Mouse (Mus musculus) forebrain, embryonic 11.5 days (tissue): ENCODE results near the gene Tm9sf4. TPM values are rescaled to one million over a fixed set of nuclear protein-coding genes. Genes with fewer than 3 reads are reported as not detected.

Source experiments
- ATAC-seq: fragments of 200-750 bp; cut with Nextera tagmentation; replicated peaks from 2 replicates; pipeline ENCODE4 v1.8.0; 2017; ENCODE audit warnings: moderate TSS enrichment; ENCODE audit not compliant: low FRiP score
- DNase-seq: peaks from one replicate; pipeline ENCODE4 v3.0.0-alpha.2; 2017; ENCODE audit warnings: low spot score
- H3K27ac ChIP-seq: fragments of 300-500 bp; sonication (generic); 2 replicates; pipeline ENCODE4 v1.5.1; 2014; ENCODE audit warnings: low read depth, low read length
- H3K27me3 ChIP-seq: fragments of 300-500 bp; sonication (generic); 2 replicates; pipeline ENCODE4 v1.6.1; 2014; ENCODE audit warnings: mild to moderate bottlenecking, low read length, mixed read lengths; ENCODE audit not compliant: control insufficient read depth, insufficient read depth
- H3K36me3 ChIP-seq: fragments of 300-500 bp; sonication (generic); 2 replicates; pipeline ENCODE4 v1.6.1; 2014; ENCODE audit warnings: mild to moderate bottlenecking, low read length, moderate library complexity, mixed read lengths; ENCODE audit not compliant: control insufficient read depth, insufficient read depth
- H3K4me1 ChIP-seq: fragments of 300-500 bp; sonication (generic); replicated peaks from 2 replicates; pipeline ENCODE4 v1.6.1; 2014; ENCODE audit warnings: low read length, mixed read lengths; ENCODE audit not compliant: control insufficient read depth, insufficient read depth
- H3K4me2 ChIP-seq: fragments of 300-500 bp; sonication (generic); 2 replicates; pipeline ENCODE4 v1.6.1; 2014; ENCODE audit warnings: low read depth, mild to moderate bottlenecking, low read length, moderate library complexity, mixed read lengths; ENCODE audit not compliant: severe bottlenecking
- H3K4me3 ChIP-seq: fragments of 300-500 bp; sonication (generic); 2 replicates; pipeline ENCODE4 v1.5.1; 2014; ENCODE audit warnings: low read depth, low read length
- H3K9ac ChIP-seq: fragments of 300-500 bp; sonication (generic); 2 replicates; pipeline ENCODE4 v1.6.1; 2014; ENCODE audit warnings: low read length
- H3K9me3 ChIP-seq: fragments of 300-500 bp; sonication (generic); 2 replicates; pipeline ENCODE4 v1.6.1; 2016; ENCODE audit warnings: low read length, mixed read lengths; ENCODE audit not compliant: control insufficient read depth
- WGBS: fragments of 180-500 bp; shearing (Covaris S2); extraction: QIAGEN DNeasy Blood & Tissue Kit; methylation state at CpG from one replicate; pipeline ENCODE4 v1.1.7; 2014; 5-methylcytosine and 5-hydroxymethylcytosine counted together
- polyA plus RNA-seq: library from polyadenylated mRNA; unstranded; fragments of >200 nt; fragmentation: Nextera tagmentation; extraction: Ambion mirVana; gene quantifications from 2 replicates; pipeline ENCODE4 v1.2.1, GENCODE M21; 2014

Tm9sf4 gene
- polyA plus RNA-seq, 1 experiment from 2014 or later, result 79.4 TPM

- DNase-seq, result no peak
Observed at GRCm38 (mm10) chr2:153131019-153131418, 30.1 kb upstream of the Tm9sf4 start.

DNA sequence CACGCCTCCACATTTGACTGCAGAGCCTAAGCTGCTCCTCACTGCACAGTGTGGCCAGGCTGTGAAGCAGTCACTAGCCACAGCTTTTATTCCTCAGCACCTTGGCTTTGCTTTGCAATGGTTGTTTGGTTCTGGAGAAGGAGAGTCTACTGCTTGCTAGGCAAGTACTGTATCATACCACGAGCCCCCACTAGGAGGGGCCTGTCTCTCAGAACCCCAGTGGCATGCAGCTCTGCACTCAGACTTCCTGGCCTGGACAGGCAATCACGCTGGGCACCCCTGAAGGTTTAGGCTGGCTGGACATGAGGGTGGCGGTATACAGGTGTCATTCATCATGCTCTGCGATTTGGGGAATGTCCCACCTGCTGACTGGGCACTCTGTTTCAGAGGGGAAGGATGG lies 26.9 kb upstream of the Tm9sf4 start:
- Histone ChIP-seq H3K27me3 (no peaks in the 10 kb centered on the region), H3K4me2 (no peak overlapping the region), H3K9me3 (no peaks in the 10 kb centered on the region), H3K9ac (no peak overlapping the region), H3K4me1 (no peaks in the 10 kb centered on the region), H3K36me3 (no peaks in the 10 kb centered on the region), H3K4me3 (no peak overlapping the region), H3K27ac (no peak overlapping the region)
- no peak for ATAC-seq
- no peak for DNase-seq
- WGBS, result 47% methylated on average over 5 of the region's 5 CpGs

More at GRCm38 (mm10) chr2:153131019-153131418, 30.1 kb upstream of the Tm9sf4 start:
- no peak overlapping the region for H3K4me3 ChIP-seq
- no peaks in the 10 kb centered on the region for H3K27me3 ChIP-seq
- H3K9ac ChIP-seq, result no peak overlapping the region
- no peaks in the 10 kb centered on the region for H3K4me1 ChIP-seq
- ATAC-seq, result no peak
- no peak overlapping the region for H3K4me2 ChIP-seq
- no peaks in the 10 kb centered on the region for H3K36me3 ChIP-seq
- WGBS, result 17% methylated on average over 6 of the region's 6 CpGs
- no peak overlapping the region for H3K27ac ChIP-seq
- H3K9me3 ChIP-seq, result no peaks in the 10 kb centered on the region

GRCm38 (mm10) chr2:153136211-153136610 lies 24.9 kb upstream of the Tm9sf4 start:
- H3K4me1 ChIP-seq, result no peaks in the 10 kb centered on the region
- no peaks in the 10 kb centered on the region for H3K36me3 ChIP-seq
- no peaks in the 10 kb centered on the region for H3K9me3 ChIP-seq
- H3K4me2 ChIP-seq, result no peak overlapping the region
- ATAC-seq, result no peak
- no peaks in the 10 kb centered on the region for H3K27me3 ChIP-seq
- H3K9ac ChIP-seq, result no peak overlapping the region
- H3K27ac ChIP-seq, result no peak overlapping the region
- WGBS, result 65% methylated on average over 4 of the region's 4 CpGs
- H3K4me3 ChIP-seq, result no peak overlapping the region
- DNase-seq, result no peak

GRCm38 (mm10) chr2:153139158-153139557 lies 21.9 kb upstream of the Tm9sf4 start:
- Histone ChIP-seq H3K9ac (no peak overlapping the region), H3K4me2 (no peak overlapping the region), H3K27ac (no peak overlapping the region), H3K9me3 (no peaks in the 10 kb centered on the region), H3K27me3 (no peaks in the 10 kb centered on the region), H3K36me3 (no peaks in the 10 kb centered on the region), H3K4me1 (no peaks in the 10 kb centered on the region), H3K4me3 (no peak overlapping the region)
- no peak for ATAC-seq
- DNase-seq, result no peak
- WGBS, result 85% methylated on average over 7 of the region's 7 CpGs

DNA sequence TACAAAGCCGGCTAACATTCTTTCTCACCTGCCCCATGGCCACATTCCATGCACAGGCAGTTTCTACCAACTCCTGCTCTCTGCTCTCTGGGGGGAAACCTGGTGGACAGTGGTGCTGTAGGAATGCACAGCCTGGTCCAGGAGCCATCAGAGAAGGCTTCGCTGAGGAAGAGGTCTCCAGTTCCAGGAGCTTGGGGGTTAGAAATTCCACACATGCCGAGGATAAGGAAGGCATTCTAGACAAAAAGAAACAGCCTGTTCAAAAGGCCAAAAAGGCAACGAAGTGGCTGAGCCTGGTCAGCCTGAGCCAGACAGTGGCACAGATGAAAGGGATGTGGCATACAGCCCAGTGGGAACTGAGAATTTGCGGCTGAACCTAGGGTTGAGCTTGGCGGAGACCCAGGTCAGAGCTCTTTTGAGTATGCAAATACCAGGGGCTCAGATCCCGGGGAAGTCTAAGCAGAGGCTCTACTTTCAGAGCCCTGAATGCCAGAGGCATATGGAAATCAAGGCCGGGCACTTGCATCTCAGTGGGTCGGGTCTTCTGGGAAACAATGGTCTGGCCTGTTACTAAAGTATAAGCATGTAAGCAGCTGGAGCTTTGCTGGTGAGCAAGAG lies 21.0 kb upstream of the Tm9sf4 start:
- 15% methylated on average over 9 of the region's 9 CpGs for WGBS
- H3K9ac ChIP-seq, result no peak overlapping the region
- no peak overlapping the region for H3K27ac ChIP-seq
- H3K4me2 ChIP-seq, result no peak overlapping the region
- no peak overlapping the region for H3K4me3 ChIP-seq
- H3K27me3 ChIP-seq, result no peaks in the 10 kb centered on the region
- no peaks in the 10 kb centered on the region for H3K9me3 ChIP-seq
- no peak for ATAC-seq
- no peaks in the 10 kb centered on the region for H3K4me1 ChIP-seq
- DNase-seq, result no peak
- no peaks in the 10 kb centered on the region for H3K36me3 ChIP-seq

DNA sequence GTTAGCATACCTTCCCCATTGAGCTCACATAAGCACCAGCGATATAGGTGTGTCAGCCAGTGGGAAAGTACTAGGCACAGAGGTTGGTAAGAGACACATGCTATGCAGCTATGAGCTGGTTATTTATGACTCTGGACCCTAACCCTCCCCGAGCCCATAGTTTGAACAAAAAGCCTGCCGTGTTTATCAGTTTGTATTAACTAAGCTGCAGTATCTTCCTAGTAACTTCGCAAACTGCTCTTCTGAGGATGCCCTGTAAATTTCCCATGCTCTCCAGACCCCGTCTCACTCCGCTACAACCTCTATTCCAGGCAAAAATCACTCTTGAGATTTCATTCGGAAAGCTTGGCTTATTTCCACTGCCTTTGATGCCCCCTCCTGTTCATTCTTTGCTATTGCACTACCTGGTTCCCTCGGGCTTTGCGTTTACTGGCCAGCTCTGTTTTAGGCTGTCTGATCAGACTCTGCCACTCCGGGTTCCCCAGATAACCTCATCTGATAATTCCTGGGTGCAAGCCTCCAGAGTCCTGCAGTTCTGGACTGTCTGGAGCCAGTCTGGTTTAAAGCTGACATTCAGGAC lies 18.4 kb upstream of the Tm9sf4 start:
- no peak for ATAC-seq

DNA sequence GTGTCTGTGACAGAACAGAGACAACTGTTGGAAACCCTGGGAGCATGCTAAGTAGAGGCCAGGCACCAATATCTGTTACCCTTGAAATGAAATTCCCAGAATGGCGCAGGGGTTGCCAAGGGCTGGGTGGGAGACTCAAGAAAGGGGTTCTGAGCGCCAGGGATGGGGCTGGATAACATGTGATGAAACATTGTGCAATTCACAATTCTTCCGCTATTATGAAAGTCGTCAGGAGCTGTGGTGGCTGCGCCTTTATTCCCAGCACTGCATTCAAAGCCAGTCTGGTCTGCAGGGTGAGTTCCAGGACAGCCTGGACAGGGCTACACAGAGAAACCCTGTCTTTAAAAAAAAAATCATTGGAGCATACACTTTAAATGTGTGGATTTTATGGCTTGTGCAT lies 15.8 kb upstream of the Tm9sf4 start:
- WGBS, result 83% methylated on average over 5 of the region's 5 CpGs
- Histone ChIP-seq H3K4me3 (no peak overlapping the region), H3K27me3 (no peaks in the 10 kb centered on the region), H3K27ac (no peak overlapping the region), H3K36me3 (no peaks in the 10 kb centered on the region), H3K9me3 (no peaks in the 10 kb centered on the region), H3K4me1 (no peaks in the 10 kb centered on the region), H3K9ac (no peak overlapping the region), H3K4me2 (no peak overlapping the region)
- DNase-seq (no peak), ATAC-seq (no peak)

More for the DNA sequence above, 18.4 kb upstream of the Tm9sf4 start:
- DNase-seq, result peak; percentile 62
- Histone ChIP-seq H3K9ac (no peak overlapping the region), H3K27me3 (no peaks in the 10 kb centered on the region), H3K4me2 (no peak overlapping the region), H3K4me3 (no peak overlapping the region), H3K36me3 (no peaks in the 10 kb centered on the region), H3K4me1 (no peaks in the 10 kb centered on the region), H3K27ac (no peak overlapping the region), H3K9me3 (no peaks in the 10 kb centered on the region)
- WGBS, result 32% methylated on average over 10 of the region's 10 CpGs

- H3K9ac ChIP-seq, result no peak overlapping the region
- H3K27me3 ChIP-seq, result no peaks in the 10 kb centered on the region
- H3K4me3 ChIP-seq, result no peak overlapping the region
- DNase-seq (no peak), ATAC-seq (no peak)
- WGBS, result 81% methylated on average over 3 of the region's 3 CpGs
- no peaks in the 10 kb centered on the region for H3K9me3 ChIP-seq
- no peaks in the 10 kb centered on the region for H3K36me3 ChIP-seq
- no peak overlapping the region for H3K27ac ChIP-seq
- no peaks in the 10 kb centered on the region for H3K4me1 ChIP-seq
- no peak overlapping the region for H3K4me2 ChIP-seq
Observed at GRCm38 (mm10) chr2:153147236-153147635, 13.9 kb upstream of the Tm9sf4 start.

DNA sequence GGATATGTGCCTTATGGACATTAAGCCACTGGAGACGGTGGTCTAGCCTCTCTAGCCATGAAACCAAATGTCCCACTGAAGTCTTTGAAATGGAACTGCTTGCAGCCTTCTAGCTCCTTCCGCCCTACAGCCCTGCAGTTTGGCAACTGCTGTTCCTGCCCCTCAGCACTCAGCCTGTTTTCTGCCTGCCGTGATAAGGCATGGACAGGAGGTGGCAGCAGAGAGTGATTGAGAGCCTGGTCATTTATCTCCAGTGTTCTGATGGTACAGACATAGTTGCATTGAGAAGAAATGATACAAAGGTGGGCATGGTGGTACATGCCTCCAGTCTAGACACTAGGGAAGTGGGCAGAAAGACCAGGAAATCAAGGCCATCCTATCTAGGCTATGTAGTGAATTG lies 13.4 kb upstream of the Tm9sf4 start:
- DNase-seq, result peak; percentile 83
- ATAC-seq, result no peak
- H3K4me2 ChIP-seq, result no peak overlapping the region
- no peaks in the 10 kb centered on the region for H3K9me3 ChIP-seq
- no peaks in the 10 kb centered on the region for H3K36me3 ChIP-seq
- H3K9ac ChIP-seq, result no peak overlapping the region
- H3K27me3 ChIP-seq, result no peaks in the 10 kb centered on the region
- 22% methylated on average over 3 of the region's 3 CpGs for WGBS
- no peak overlapping the region for H3K4me3 ChIP-seq
- H3K4me1 ChIP-seq, result no peaks in the 10 kb centered on the region
- no peak overlapping the region for H3K27ac ChIP-seq
